Mouse (Mus musculus): ENCODE data around the gene Mkrn3. TPM values are rescaled to one million over a fixed set of nuclear protein-coding genes. Genes with fewer than 3 reads are reported as not detected.
A peak's percentile ranks its signal among the peaks of the same experiment; 100 is the strongest.

Gene Mkrn3
- polyA plus RNA-seq, 1 experiment from 2014 or later, result 4.6 TPM

- no peaks in the 10 kb centered on the region for H3K36me3 ChIP-seq (ENCODE audit: insufficient read depth)
- TF ChIP-seq CTCF (IDR thresholded peaks at IDR 0.05; ENCODE audit: low read depth), result no peak
- H3K4me2 ChIP-seq, result peak overlapping the region; percentile 70
- H3K4me1 ChIP-seq (ENCODE audit: insufficient read depth), result no peaks in the 10 kb centered on the region
- H3K27me3 ChIP-seq (ENCODE audit: insufficient read depth, low read length), result peaks cover 5% of the 10 kb centered on the region; the same call in 1 of the 2 replicates
- no peak for ATAC-seq (ENCODE audit: insufficient read depth)
- DNase-seq, result no peak
- no peak overlapping the region for H3K9ac ChIP-seq
- no peak overlapping the region for H3K27ac ChIP-seq (ENCODE audit: low read depth)
- no peaks in the 10 kb centered on the region for H3K9me3 ChIP-seq (ENCODE audit: low read depth, low read length)
- H3K4me3 ChIP-seq (ENCODE audit: low read depth, low read length), result peak overlapping the region; percentile 61; the same call in 1 of the 2 replicates
- 84% methylated on average over 9 of the region's 9 CpGs for WGBS
Observed at GRCm38 (mm10) chr7:62418346-62418745, 1.6 kb downstream of the Mkrn3 start.

GRCm38 (mm10) chr7:62416173-62416572, 3.8 kb downstream of the Mkrn3 start:
- TF ChIP-seq CTCF (IDR thresholded peaks at IDR 0.05; ENCODE audit: low read depth), result no peak
- H3K27me3 ChIP-seq (ENCODE audit: insufficient read depth, low read length), result no peaks in the 10 kb centered on the region
- H3K4me3 ChIP-seq (ENCODE audit: low read depth, low read length), result no peak overlapping the region
- ATAC-seq (ENCODE audit: insufficient read depth), result no peak
- H3K27ac ChIP-seq (ENCODE audit: low read depth), result no peak overlapping the region
- no peak overlapping the region for H3K4me2 ChIP-seq
- no peaks in the 10 kb centered on the region for H3K9me3 ChIP-seq (ENCODE audit: low read depth, low read length)
- H3K36me3 ChIP-seq (ENCODE audit: insufficient read depth), result no peaks in the 10 kb centered on the region
- no peak for DNase-seq
- H3K4me1 ChIP-seq (ENCODE audit: insufficient read depth), result no peaks in the 10 kb centered on the region
- H3K9ac ChIP-seq, result no peak overlapping the region

- DNase-seq (no peak), ATAC-seq (ENCODE audit: insufficient read depth) (no peak)
- no peak for TF ChIP-seq CTCF (IDR thresholded peaks at IDR 0.05; ENCODE audit: low read depth)
Observed at GRCm38 (mm10) chr7:62415222-62415621, 4.7 kb downstream of the Mkrn3 start.

GRCm38 (mm10) chr7:62407803-62408202, 12.1 kb downstream of the Mkrn3 start:
- no peak for ATAC-seq (ENCODE audit: insufficient read depth)
- Histone ChIP-seq H3K27me3 (ENCODE audit: insufficient read depth, low read length) (no peaks in the 10 kb centered on the region), H3K4me3 (ENCODE audit: low read depth, low read length) (no peak overlapping the region), H3K27ac (ENCODE audit: low read depth) (no peak overlapping the region), H3K4me2 (no peak overlapping the region), H3K9ac (no peak overlapping the region), H3K9me3 (ENCODE audit: low read depth, low read length) (no peaks in the 10 kb centered on the region; the same call in 1 of the 2 replicates), H3K4me1 (ENCODE audit: insufficient read depth) (no peaks in the 10 kb centered on the region), H3K36me3 (ENCODE audit: insufficient read depth) (no peaks in the 10 kb centered on the region)
- no peak for TF ChIP-seq CTCF (IDR thresholded peaks at IDR 0.05; ENCODE audit: low read depth)
- WGBS, result 55% methylated on average over 3 of the region's 3 CpGs
- no peak for DNase-seq

More at GRCm38 (mm10) chr7:62415222-62415621, 4.7 kb downstream of the Mkrn3 start:
- H3K4me1 ChIP-seq (ENCODE audit: insufficient read depth), result no peaks in the 10 kb centered on the region
- no peak overlapping the region for H3K9ac ChIP-seq
- H3K4me3 ChIP-seq (ENCODE audit: low read depth, low read length), result no peak overlapping the region
- no peaks in the 10 kb centered on the region for H3K27me3 ChIP-seq (ENCODE audit: insufficient read depth, low read length)
- H3K4me2 ChIP-seq, result no peak overlapping the region
- 76% methylated on average over 1 of the region's 1 CpGs for WGBS
- H3K9me3 ChIP-seq (ENCODE audit: low read depth, low read length), result no peaks in the 10 kb centered on the region
- no peaks in the 10 kb centered on the region for H3K36me3 ChIP-seq (ENCODE audit: insufficient read depth)
- H3K27ac ChIP-seq (ENCODE audit: low read depth), result no peak overlapping the region

- no peaks in the 10 kb centered on the region for H3K27me3 ChIP-seq (ENCODE audit: insufficient read depth, low read length)
- peak; percentile 24; the same call in 1 of the 2 replicates for ATAC-seq (ENCODE audit: insufficient read depth)
- H3K9me3 ChIP-seq (ENCODE audit: low read depth, low read length), result no peaks in the 10 kb centered on the region; the same call in 1 of the 2 replicates
- H3K4me2 ChIP-seq, result peak overlapping the region; percentile 48
- no peaks in the 10 kb centered on the region for H3K4me1 ChIP-seq (ENCODE audit: insufficient read depth)
- 48% methylated on average over 19 of the region's 19 CpGs for WGBS
- H3K4me3 ChIP-seq (ENCODE audit: low read depth, low read length), result peak overlapping the region; percentile 4; the same call in 1 of the 2 replicates
- H3K9ac ChIP-seq, result no peak overlapping the region
- TF ChIP-seq CTCF (IDR thresholded peaks at IDR 0.05; ENCODE audit: low read depth), result no peak
- no peaks in the 10 kb centered on the region for H3K36me3 ChIP-seq (ENCODE audit: insufficient read depth)
- H3K27ac ChIP-seq (ENCODE audit: low read depth), result no peak overlapping the region
- peak; percentile 38 for DNase-seq
Observed at GRCm38 (mm10) chr7:62406573-62407050, 13.3 kb downstream of the Mkrn3 start.

- no peak for DNase-seq
- 48% methylated on average over 1 of the region's 1 CpGs for WGBS
- H3K36me3 ChIP-seq (ENCODE audit: insufficient read depth), result no peaks in the 10 kb centered on the region
- H3K27me3 ChIP-seq (ENCODE audit: insufficient read depth, low read length), result no peaks in the 10 kb centered on the region
- H3K4me3 ChIP-seq (ENCODE audit: low read depth, low read length), result no peak overlapping the region
- no peaks in the 10 kb centered on the region for H3K9me3 ChIP-seq (ENCODE audit: low read depth, low read length)
- H3K9ac ChIP-seq, result no peak overlapping the region
- ATAC-seq (ENCODE audit: insufficient read depth), result no peak
- H3K27ac ChIP-seq (ENCODE audit: low read depth), result no peak overlapping the region
- no peak overlapping the region for H3K4me2 ChIP-seq
- no peak for TF ChIP-seq CTCF (IDR thresholded peaks at IDR 0.05; ENCODE audit: low read depth)
- H3K4me1 ChIP-seq (ENCODE audit: insufficient read depth), result no peaks in the 10 kb centered on the region
Observed at GRCm38 (mm10) chr7:62392202-62392601, 27.7 kb downstream of the Mkrn3 start.

GRCm38 (mm10) chr7:62388291-62388690, 31.6 kb downstream of the Mkrn3 start:
- peak; percentile 37 for DNase-seq
- Histone ChIP-seq H3K27ac (ENCODE audit: low read depth) (no peak overlapping the region), H3K4me2 (no peak overlapping the region), H3K4me3 (ENCODE audit: low read depth, low read length) (no peak overlapping the region), H3K9me3 (ENCODE audit: low read depth, low read length) (no peaks in the 10 kb centered on the region), H3K36me3 (ENCODE audit: insufficient read depth) (no peaks in the 10 kb centered on the region), H3K9ac (no peak overlapping the region), H3K27me3 (ENCODE audit: insufficient read depth, low read length) (no peaks in the 10 kb centered on the region), H3K4me1 (ENCODE audit: insufficient read depth) (no peaks in the 10 kb centered on the region)
- WGBS, result 44% methylated on average over 4 of the region's 4 CpGs
- TF ChIP-seq CTCF (IDR thresholded peaks at IDR 0.05; ENCODE audit: low read depth), result peak; percentile 30
- no peak for ATAC-seq (ENCODE audit: insufficient read depth)
